Mouse (Mus musculus) lung, adult 2 months (tissue): ENCODE measurements at regions not wholly inside any gene's neighbourhood (a gene's known extent, or its start where the extent isn't known, plus 50 kb on each side); places are given as distances from the start of the nearest gene placed in this dataset.

Experiments
- CTCF ChIP-seq: fragments of 200-500 bp; IDR thresholded peaks from 2 replicates; pipeline ENCODE4 v1.5.1; 2011; ENCODE audit warnings: mild to moderate bottlenecking, low read length, control low read depth; ENCODE audit not compliant: insufficient read depth
- POLR2A ChIP-seq: fragments of 200-500 bp; IDR thresholded peaks from 2 replicates; pipeline ENCODE4 v1.6.1; 2011; ENCODE audit warnings: low read depth, mild to moderate bottlenecking, control low read depth, low read length, borderline replicate concordance; ENCODE audit errors: extremely low read depth

- TF ChIP-seq CTCF (no peak), POLR2A (no peak)
Measured at GRCm38 (mm10) chr7:96035456-96035855, 135.6 kb upstream of the Tenm4 start.
